Mouse (Mus musculus) urinary bladder, postnatal 10 days (tissue): ENCODE results near the gene L3hypdh.

Source experiments
- DNase-seq: peaks from one replicate; pipeline ENCODE4 v3.0.0; 2022; ENCODE audit warnings: low spot score

The L3hypdh gene

DNA sequence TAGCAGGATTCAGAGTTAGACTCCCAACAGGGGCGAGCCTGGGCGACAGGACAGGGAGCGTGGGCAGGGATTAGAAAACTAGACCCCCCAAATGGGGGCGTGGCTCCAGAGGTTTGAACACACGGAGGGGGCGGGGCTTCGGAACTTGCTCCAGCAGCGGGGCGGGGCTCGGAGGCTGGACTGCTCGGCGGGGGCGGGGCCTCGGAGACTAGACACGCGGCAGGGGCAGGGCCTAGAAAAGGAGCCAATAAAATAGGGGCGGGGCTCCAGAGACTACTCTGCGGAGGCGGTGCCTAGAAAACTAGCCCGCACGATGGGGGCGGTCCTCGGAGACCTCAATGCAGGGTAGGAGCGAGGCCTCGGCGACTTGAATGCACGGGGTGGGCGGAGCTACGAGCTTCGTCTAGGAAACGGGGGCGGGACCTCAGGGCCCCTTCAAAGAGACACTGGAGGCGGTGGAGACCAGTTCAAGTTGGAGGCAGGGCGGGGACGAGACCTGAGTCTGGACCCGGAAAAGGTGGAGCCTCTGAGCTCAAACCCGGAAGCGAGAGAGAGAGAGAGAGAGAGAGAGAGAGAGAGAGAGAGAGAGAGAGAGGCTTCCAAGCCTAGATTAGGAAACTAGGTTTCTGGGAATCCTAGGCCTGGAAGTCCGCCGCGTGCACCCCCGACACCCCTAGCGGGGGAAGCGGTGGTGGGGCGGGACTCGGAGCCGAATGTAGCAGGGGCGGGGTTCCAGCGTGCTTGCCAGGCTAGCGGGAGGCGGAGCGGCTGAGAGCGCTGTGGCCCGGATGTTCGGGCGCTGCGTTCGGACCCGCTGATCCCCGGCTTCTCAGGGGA is at the start of gene L3hypdh, which contains the start of gene Jkamp:
Gene L3hypdh, minus strand, starts transcription at position 111 of the 837 bp plus-strand sequence.
Gene Jkamp, plus strand, starts transcription at position 261 of the 837 bp plus-strand sequence.
- DNase-seq: peak; percentile 98

DNA sequence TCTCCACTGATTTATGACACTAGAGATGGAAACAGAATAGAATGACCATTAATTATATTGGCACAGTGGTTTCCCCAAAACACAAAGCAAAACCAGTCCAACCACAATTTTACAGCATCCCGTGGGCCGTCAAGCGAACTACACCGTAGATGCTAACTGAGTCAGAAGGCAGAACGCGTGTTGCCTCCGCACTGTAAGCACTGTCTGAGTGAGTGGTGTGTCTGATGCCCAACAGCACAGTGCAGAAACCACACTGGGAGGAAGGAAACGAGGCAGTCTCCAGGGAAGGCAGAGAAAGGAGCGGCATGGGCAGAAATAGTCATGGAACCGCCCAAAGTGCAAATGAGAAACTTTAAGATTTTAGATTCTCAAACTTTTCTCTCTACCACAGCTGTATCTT is 44.0 kb upstream of the L3hypdh start:
- DNase-seq: no peak

DNA sequence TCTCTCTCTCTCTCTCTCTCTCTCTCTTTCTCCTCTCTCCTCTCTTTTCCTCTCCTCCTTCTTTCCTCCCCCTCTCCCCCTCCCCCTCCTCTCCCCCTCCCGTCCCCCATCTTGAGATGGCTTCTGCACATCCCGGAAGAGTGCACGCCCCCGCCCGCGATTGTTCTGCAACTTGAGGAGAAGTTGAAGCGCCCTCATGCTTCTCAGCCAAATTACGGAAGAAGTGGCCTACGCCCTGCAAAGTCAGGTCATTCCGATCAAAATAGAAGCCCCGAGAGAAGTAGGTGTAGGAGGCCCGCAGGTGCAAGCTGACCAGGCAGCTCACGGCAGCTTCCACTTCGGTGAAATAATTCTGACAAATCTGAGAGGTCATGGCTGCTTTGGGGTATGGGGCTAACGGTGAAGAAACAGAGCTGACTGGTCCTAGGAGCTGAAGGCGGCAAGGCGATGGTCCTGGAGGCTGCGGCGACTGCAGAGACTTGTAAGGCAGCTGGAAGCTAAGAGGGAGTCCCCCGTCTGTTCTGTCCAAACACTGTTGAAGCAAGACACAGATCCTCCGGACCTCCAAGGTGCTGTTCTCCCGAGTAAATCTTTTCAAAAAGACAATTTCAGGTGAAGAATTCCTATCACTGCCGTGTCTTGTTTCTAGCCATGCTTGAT is 30.6 kb upstream of the L3hypdh start:
- no peak for DNase-seq

DNA sequence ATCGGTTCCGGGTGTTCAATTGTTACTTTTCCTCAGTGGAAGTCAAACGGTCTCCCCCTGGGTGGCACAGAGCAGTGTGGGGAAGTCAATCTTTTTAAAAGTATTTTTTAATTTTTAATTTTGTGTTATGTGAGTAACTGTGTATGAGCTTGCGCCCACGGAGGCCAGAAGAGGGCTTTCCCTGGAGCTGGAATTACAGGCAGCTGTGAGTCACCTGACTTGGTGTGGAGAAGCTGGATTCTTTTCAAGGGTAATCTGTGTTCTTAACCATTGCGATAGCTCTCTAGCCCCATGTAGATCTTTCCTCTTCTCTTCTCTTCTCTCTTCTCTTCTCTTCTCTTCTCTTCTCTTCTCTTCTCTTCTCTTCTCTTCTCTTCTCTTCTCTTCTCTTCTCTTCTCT is 29.9 kb upstream of the L3hypdh start:
- DNase-seq: no peak

DNA sequence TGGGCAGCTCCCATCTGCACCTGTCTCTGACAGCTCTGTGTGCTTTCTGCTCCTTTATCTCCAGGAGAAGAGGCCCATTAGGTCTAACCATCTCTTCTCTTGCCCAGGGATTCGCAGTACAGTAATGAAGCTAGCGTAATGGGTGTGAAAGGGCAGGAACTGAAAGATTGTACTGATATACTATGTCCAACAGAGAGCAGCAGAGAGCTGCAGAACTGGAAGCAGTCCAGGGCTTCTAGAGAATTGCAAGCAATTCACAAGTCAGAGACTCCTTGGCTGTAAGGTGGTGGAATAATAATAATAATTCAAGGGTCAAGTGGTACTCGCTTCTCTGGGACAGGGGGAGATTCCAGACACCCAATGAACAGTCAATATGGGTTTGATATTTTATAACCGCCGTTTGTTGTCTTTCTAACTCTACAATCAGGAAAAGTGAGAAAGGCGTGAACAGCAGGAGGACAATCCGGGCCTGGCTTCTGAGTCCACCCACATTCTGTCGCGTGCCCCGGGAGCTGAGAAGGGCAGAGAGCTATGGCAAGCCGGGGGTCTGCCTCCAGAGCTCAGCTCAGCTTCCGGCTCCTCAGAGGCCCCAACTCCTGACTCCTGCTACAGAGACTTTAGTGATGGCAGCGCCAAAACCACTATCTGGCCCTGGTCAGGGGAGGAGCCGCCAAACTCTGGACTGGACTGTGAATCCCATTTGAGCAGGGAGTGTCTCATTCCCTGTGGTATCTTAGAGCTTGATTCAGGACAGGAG is 19.5 kb upstream of the L3hypdh start:
- DNase-seq: no peak

DNA sequence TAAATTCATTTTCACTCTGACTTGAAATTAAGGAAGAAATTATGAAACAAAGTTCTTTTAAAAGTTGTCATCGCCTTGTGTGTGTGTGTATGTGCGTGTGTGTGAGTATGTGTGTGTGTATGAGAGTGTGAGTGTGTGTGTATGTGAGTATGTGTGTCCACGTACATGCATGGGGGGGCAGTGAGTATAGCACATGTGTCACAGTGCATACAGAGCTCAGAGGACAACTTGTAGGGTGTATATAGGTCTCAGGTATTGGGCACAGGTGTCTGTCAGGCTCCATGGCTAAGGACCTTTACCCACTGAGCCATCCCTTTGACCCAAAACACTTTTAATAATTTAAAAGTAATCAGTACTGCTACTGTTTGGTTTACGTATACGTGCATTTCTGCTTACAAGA is 18.8 kb upstream of the L3hypdh start:
- no peak for DNase-seq

DNA sequence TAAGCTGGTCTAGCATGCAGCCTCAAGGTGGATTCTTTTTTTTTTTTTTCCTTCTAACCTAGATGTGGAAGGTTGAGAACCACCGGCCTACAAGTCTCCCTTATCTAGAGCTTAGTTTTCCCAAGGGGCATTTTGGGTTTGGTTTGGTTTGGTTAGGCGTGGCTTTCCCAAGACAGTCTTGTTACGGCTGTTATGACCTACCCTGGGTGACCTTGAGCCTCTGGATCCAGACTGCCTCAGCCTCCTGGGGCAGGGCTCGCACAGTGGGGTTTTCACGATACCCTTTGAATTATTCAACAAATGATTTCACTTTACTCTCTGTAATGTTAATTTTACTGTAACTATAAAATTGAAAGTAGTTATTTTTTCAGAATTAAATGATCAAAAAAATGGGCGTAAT is 17.5 kb upstream of the L3hypdh start:
- no peak for DNase-seq

DNA sequence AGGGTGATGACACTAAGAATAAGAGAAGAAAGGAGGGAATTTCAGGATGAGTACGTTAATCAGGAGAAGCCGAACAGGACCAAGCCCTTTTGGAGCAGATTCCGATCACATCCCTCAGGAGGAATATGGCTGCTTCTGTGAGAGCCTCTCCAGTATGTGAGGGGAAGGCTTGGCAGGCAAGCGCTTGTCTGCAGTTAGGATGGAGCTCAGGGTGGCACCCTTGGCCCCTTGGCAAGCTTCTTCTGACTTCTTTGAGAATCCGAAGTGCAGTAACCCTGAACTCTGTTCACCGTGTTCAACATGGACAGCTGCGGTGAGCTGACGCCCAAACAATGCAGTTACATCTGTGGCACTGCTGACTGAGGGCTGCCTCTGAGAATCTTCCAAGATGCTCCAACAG is 11.7 kb upstream of the L3hypdh start:
- DNase-seq: no peak

DNA sequence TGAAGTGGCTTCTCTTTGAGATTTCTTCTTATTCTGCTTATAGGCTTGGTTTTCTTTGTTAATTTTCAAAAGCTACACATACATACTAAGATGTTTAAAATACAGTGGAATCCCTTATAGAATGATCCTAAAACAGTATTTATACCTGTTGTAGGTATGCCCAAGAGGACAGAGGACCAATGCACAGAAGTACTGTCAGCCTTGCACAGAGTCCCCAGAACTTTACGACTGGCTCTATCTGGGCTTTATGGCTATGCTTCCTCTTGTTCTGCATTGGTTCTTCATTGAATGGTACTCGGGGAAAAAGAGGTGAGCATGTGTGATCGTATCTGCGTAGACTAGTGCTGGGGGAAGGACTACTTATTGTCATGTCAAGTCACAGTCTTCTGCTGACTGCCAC is 4.6 kb upstream of the L3hypdh start:
- DNase-seq: no peak

DNA sequence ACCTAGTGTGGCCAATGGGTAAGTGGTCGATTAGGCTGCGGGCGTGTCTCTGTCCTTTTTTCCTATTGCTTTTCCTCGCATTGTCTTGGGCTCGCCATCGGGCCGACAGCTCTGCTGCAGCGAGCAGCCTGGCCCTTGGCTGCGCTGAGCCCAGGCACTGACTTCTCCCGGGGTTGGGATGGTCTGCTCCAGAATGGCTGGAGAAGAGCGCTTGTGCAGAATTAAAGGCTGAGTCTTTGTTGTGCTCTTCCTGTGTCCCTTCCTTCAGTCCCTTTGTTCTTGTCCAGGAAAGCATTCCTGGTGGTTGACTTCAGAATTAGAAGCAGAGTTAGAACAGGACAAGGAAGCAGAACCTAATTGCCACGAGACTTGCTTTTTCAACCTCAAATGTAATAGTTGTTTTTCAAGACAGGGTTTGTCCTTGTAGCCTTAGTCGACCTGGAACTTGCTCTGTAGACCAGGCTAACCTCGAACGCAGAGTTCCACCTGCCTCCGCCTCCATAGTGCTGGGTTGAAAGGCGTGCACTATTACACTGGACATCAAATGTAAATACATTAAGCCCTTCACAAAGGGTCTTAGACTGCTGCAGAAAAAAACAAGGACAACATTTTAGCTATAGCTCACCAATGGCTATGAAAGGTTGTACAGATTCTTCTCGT is 1.1 kb upstream of the L3hypdh start:
- no peak for DNase-seq

DNA sequence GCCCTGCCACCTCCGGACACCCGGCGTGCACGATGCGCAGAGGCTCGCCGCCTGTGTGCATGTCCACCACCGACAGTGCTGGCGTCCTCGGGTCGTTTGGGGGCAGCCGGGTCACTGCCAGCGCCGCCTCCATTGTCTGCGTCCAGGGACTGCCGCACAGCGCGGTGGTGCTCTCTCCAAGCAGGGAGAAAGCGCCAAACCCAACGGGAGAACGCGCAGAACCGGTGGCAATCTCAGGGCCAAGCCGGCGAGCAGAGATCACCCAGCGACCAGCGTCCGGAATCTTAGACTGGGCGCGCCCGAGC is 263 bp downstream of the L3hypdh start:
- DNase-seq: no peak

DNA sequence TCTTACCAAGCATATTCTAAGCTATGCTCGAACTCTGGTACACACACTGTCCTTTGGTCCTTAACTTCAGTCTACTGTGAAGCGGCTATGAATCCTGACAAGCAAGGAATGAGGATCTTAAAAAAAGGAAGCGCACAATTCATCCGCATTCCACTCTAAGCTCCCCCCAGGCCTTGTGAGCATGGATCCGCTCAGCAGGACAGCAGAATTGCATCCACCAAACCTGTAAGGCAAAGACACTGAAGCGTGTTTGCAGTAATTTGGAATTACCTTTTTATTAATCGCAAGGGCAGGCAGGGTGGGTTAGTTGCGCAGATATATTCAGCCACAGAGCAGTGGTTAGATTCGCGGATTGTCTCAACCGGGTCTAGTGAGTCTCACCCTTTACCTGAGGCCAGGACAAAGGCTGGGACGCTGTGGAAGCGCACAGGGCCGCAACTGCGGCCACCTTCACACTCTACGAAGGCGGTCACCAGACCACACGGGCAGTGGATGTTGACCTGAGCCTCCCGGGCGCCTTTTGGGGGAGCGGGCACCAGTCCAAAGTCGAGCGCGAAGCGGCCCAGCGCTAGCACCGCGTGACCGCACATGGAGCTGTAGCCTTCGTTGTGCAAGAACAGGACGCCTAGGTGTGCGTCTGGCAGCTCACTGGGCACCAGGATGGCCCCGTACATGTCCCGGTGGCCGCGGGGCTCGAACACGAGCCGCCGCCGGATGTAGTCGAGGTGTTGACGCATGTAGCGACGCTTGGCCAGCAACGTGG is 797 bp downstream of the L3hypdh start:
- no peak for DNase-seq

DNA sequence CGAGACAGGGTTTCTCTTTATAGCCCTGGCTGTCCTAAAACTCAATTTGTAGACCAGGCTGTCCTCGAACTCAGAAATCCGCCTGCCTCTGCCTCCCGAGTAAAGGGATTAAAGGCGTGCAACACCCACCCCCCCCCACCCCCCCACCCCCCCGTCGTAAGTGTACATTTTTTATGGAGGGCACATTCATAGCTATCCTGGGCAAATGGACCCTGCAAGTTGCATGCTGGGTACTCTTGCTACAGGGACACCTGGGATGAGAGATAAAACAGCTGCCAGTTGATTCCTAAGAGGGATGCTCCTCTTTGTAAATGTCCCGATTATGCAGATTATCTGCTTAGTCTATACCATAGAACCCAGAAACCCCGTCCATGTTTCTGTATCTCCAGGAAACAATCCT is 2.0 kb downstream of the L3hypdh start:
- no peak for DNase-seq

DNA sequence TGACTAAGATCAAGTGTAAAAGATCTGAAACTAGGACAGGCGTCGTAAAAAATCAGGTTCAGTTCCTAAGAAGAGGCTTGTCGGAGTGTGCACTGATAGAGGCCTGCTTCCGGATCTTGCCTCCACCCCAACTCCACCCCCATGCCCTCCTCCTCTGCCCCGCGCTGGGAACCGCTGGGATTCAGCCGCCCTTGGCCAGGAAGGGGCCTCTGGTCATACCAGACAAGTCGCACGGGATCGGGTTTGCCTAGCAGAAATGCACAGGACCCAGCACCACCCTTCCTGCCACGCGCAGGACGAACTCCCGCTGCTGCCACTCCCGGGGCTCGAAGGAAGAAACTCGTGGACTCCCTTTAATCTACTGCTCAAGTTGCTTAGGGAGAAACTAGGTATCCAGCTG is 2.9 kb downstream of the L3hypdh start:
- DNase-seq: no peak

DNA sequence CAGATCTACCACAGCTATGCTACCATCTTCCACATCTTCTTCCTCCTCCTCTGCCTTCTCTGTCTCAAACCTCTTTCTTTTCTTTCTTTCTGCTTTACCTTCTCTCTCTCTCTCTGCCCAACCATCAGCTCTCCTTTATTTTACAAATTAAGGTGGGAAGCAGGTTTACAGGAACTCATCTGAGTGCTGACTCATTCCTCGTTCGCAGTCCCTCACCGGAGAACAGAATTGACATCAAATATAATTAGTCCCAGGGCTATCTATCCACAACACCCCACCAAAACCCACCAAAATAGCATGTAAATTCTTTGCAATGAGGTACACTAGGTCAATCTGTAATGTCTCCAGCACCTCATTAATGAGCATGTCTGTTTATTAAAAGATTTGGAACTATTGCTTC is 3.3 kb downstream of the L3hypdh start:
- no peak for DNase-seq

DNA sequence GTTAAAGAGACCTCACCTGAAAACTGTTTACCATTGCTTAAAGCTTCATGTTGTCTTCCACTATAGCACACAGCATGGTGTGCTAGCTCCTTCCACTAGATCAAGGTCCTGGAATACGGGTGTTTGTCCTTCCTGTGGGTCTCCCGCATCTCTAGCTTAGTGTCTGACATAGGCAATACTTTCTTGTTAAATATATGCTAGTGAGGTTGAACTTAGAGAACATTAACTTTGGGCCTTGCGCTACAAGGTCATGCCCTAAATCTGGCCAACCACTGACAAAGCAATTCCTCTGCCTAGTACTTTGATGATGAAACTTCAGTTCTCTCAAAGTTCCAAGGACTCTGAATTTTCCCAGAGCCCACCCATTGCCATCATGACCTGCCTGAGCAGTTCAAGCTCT is 7.0 kb downstream of the L3hypdh start:
- no peak for DNase-seq

DNA sequence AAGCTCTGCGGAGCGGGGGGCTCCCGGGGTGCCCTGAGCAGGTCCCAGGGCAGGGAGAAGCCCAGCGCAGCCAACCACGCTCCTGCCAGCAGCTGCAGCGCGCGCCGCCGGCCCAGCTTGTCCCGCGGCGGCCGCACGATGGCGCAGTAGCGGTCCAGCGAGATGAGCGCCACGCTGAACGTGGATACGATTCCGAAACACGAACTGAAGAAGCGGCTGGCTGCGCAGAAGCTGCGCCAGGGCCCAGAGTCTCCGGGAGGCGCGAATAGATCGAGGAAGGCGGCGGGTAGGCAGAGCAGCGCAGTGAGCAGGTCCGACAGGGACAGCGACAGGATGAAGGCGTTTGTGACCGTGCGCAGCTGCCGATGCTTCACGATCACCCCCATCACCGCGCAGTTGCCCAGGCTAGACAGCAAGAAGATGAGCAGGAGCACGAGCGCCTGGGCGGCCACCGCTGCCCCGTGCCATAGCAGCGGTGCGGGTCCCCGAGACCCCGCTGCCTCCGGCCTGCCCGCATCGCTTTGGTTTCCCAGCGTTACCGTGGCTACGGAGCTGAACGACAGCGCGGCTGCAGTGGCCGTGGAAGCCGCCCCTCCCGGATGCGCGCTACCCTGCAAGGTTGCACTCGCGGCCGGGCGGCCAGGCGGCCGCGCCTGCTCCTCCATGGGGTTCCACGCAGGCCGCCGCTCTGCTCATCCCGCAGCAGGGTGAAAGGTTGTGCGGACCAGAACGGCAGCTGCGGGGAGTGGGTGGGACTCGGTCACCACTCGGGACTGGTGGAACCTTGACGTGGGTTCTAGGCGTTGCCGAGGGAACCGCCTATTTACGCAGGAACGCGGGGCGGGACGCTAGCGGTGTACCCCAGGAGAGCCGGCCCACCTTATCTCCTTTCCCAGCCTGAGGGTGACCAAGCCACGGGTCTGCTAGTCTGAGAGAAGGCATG is 14.6 kb downstream of the L3hypdh start, which contains the start of gene Gpr135:
Gene Gpr135, minus strand, starts transcription at position 799 of the 943 bp plus-strand sequence.
- peak; percentile 24 for DNase-seq

DNA sequence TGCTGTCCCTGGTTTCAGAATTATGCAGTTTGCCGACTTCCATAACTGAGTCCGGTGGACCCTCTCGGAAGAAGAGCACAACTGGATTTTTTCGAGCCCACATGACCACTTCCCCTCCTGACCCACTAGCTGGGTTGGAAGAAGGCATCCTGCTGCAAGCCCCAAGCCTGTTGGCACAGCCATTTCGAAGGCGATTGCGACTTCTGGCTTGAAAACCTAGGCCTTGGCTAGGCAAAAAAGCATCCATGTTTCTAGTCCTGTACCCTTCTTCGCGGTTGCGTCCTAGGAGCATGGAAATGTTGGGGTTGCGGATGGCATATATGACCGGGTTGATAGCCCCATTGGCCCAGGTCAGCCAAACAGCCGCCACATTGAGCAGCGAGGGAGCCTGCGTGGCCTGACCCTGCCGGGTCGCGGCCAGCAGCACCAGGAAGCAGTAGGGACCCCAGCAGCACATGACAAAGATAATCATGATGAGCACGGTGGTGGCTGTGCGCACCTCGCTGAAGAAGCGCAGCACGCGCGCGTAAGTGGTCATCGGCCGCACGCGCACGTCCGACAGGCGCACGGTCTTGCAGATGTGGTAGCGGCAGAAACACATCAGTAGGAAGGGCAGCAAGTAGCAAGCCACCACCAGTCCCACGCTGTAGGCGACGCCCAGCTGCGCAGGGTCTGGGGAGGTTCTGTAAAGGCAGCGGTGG is 15.5 kb downstream of the L3hypdh start:
- no peak for DNase-seq

DNA sequence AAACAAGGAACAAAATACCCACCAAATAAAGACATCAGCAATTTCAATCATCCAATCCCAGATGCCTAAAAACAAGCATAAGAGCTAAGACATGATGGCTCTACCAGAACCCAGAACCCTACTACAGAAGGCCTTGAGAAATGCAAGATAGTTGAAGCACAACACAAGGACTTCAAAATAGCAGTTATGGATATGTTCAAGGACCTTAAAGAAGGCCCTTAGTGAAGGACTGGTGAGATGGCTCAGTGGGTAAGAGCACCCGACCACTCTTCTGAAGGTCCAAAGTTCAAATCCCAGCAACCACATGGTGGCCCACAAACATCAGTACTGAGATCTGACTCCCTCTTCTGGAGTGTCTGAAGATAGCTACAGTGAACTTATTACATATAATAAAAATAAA is 27.5 kb downstream of the L3hypdh start:
- no peak for DNase-seq

DNA sequence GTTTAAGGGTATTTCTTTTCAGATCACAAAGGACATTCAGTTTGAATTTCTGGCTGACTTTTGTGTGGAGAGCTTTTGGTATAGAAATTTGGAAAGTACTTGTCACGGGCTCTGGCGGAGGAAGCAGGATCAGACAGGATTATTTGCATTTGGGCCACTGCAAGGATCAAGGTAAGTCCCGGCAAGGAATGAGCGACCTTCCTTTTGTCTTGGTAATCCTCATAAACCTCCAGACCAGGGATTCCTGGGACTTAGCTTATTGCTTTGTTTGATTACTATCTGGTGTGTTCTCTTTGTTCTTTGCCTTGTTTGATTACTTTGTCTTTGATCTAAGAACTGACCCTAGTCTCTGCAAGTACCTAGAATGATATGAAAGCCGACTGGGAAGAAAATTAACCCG is 31.4 kb downstream of the L3hypdh start:
- DNase-seq: no peak
